Mouse (Mus musculus) liver, embryonic 12.5 days (tissue): ENCODE data around the gene Gm14214. TPM values are rescaled to one million over a fixed set of nuclear protein-coding genes. Genes with fewer than 3 reads are reported as not detected.

Experiments used
- ATAC-seq: fragments of 200-750 bp; cut with Nextera tagmentation; 2 replicates; pipeline ENCODE4 v1.8.0; 2017; ENCODE audit warnings: moderate number of reproducible peaks, mild to moderate bottlenecking, moderate library complexity
- H3K27ac ChIP-seq: fragments of 300-500 bp; sonication (generic); 2 replicates; pipeline ENCODE4 v1.5.1; 2016; ENCODE audit warnings: mild to moderate bottlenecking
- H3K27me3 ChIP-seq: fragments of 300-500 bp; sonication (generic); replicated peaks from 2 replicates; pipeline ENCODE4 v1.6.1; 2016; ENCODE audit warnings: mild to moderate bottlenecking, moderate library complexity
- H3K36me3 ChIP-seq: fragments of 300-500 bp; sonication (generic); 2 replicates; pipeline ENCODE4 v1.6.1; 2016; ENCODE audit warnings: mild to moderate bottlenecking, moderate library complexity
- H3K4me1 ChIP-seq: fragments of 300-500 bp; sonication (generic); 2 replicates; pipeline ENCODE4 v1.6.1; 2016
- H3K4me2 ChIP-seq: fragments of 300-500 bp; sonication (generic); 2 replicates; pipeline ENCODE4 v1.6.1; 2016; ENCODE audit warnings: mild to moderate bottlenecking, moderate library complexity
- H3K4me3 ChIP-seq: fragments of 300-500 bp; sonication (generic); 2 replicates; pipeline ENCODE4 v1.5.1; 2016; ENCODE audit warnings: mild to moderate bottlenecking, moderate library complexity
- H3K9ac ChIP-seq: fragments of 300-500 bp; sonication (generic); 2 replicates; pipeline ENCODE4 v1.6.1; 2016; ENCODE audit warnings: mild to moderate bottlenecking, moderate library complexity
- H3K9me3 ChIP-seq: fragments of 300-500 bp; sonication (generic); replicated peaks from 2 replicates; pipeline ENCODE4 v1.6.1; 2016; ENCODE audit warnings: mild to moderate bottlenecking, moderate library complexity
- WGBS: fragments of 180-500 bp; shearing (Covaris S2); methylation state at CpG from one replicate; pipeline ENCODE4 v1.1.7; 2016; ENCODE audit not compliant: insufficient replicate concordance; 5-methylcytosine and 5-hydroxymethylcytosine counted together
- polyA plus RNA-seq: library from polyadenylated mRNA; unstranded; fragments of >200 nt; fragmentation: Nextera tagmentation; extraction: Ambion mirVana; gene quantifications from 2 replicates; pipeline ENCODE4 v1.2.1, GENCODE M21; 2016

Gene Gm14214
- polyA plus RNA-seq, 1 experiment from 2014 or later, result not detected

DNA sequence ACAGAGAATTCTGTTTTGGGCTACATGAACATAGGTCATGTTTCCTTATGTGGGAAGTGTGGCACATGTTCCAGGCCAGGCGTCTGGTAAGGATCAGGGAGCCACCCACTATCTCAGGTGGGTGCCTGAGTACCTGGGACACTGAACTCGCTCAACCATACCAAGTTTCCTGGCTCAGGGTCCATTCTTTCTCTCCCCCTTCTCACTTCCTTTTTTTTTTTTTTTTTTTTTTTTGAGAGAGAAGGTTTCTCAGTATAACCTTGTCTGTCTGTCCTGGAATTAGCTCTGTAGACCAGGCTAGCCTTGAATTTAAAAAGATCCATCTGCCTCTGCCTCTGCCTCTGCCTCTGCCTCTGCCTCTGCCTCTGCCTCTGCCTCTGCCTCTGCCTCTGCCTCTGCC is 49.5 kb downstream of the Gm14214 start:
- Histone ChIP-seq H3K27ac (no peak overlapping the region), H3K9me3 (no peaks in the 10 kb centered on the region), H3K4me3 (no peak overlapping the region), H3K4me2 (no peak overlapping the region), H3K27me3 (peaks cover 25% of the 10 kb centered on the region), H3K4me1 (no peaks in the 10 kb centered on the region), H3K36me3 (no peaks in the 10 kb centered on the region), H3K9ac (no peak overlapping the region)
- ATAC-seq, result no peak
- WGBS, result 58% methylated on average over 2 of the region's 2 CpGs

Other genes starting within 250 kb of the Gm14214 start
- gene 1700003F12Rik, start 222.9 kb downstream of the Gm14214 start, polyA plus RNA-seq, result 1.5 and 1.6 TPM in 2 replicates
- gene Actl10, start 218.3 kb downstream of the Gm14214 start, polyA plus RNA-seq, result 0.29 TPM in 1 of 2 replicates, not detected in the other
- gene Necab3, start 211.1 kb downstream of the Gm14214 start, polyA plus RNA-seq, result 1.0 and 1.3 TPM in 2 replicates
- 27.0 and 27.4 TPM in 2 replicates for gene E2f1, start 200.1 kb downstream of the Gm14214 start, polyA plus RNA-seq
- gene Pxmp4, start 166.3 kb downstream of the Gm14214 start, polyA plus RNA-seq, result 24.5 and 26.1 TPM in 2 replicates
- 2.2 TPM in 2 replicates for gene Zfp341, start 156.7 kb downstream of the Gm14214 start, polyA plus RNA-seq
- gene 4930519P11Rik, start 156.6 kb downstream of the Gm14214 start, polyA plus RNA-seq, result 0.45 TPM in 1 of 2 replicates, not detected in the other
- 17.6 and 18.2 TPM in 2 replicates for gene Chmp4b, start 118.3 kb downstream of the Gm14214 start, polyA plus RNA-seq
- gene Raly, start 21.1 kb upstream of the Gm14214 start, polyA plus RNA-seq, result 29.6 and 37.1 TPM in 2 replicates
- gene a, start 21.4 kb upstream of the Gm14214 start, polyA plus RNA-seq, result 0.29 and 0.36 TPM in 2 replicates
- gene Eif2s2, start 122.9 kb upstream of the Gm14214 start, polyA plus RNA-seq, result 111 and 115 TPM in 2 replicates
- 0.53 and 0.62 TPM in 2 replicates for gene Gm14226, start 248.2 kb upstream of the Gm14214 start, polyA plus RNA-seq